Mouse (Mus musculus): ENCODE measurements at regions not wholly inside any gene's neighbourhood (a gene's known extent, or its start where the extent isn't known, plus 50 kb on each side); places are given as distances from the start of the nearest gene placed in this dataset.

GRCm38 (mm10) chr16:5829071-5829470 lies 56.1 kb upstream of the Rbfox1 start:
- no peak for DNase-seq

DNA sequence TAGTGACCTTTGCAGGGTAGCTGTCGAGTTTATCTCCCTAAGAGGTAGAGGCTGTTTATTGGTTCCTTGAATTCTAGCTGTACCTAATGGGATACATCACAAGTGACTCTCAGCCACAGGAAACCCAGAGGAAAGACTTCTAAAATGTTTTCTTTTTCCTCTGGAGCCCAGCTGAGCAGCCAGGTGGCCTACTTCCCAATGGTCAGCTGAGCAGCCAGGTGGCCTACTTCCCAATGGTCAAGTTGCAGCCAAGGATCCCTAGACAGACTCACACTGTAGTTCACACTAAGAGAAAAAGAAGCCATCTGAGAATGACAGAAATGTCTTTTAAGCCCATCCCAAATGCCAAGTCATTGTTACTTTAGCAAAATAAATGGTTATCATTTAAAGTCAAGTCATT lies 61.8 kb upstream of the Rbfox1 start:
- no peak for DNase-seq

- no peak for DNase-seq
These were observed 68.0 kb upstream of the Rbfox1 start for GRCm38 (mm10) chr16:5817166-5817565.

DNA sequence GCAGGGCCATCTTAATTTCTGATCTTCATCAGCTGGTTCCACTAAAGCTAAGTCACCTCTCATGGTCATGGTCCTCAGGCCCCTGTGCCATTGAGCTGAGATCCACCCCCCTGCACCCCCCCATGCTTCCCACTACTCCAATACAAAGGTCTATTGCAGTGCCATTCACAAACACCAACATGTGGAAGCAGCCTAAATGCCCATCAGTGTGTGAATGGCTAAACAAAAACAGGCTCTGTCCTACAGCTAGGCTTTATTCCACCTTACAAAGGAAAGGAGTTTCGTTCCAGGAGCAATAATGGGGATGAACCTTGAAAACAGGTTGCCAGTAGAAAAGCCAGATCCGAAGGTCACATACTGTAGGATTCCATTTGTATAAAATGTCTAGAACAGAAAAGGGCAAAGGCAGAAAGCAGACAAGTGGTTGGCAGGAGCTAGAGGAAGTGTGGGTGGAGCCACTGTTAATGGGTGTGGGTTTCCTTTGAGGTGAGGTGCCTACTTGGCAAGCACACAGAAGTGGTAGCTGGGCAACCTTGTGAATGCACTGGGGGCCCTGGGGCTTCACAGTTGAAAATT lies 72.8 kb upstream of the Rbfox1 start:
- no peak for DNase-seq

- no peak for DNase-seq
These were observed 73.5 kb upstream of the Rbfox1 start for GRCm38 (mm10) chr16:5811654-5811992.

GRCm38 (mm10) chr16:5810986-5811653 lies 74.0 kb upstream of the Rbfox1 start:
- no peak for DNase-seq

DNA sequence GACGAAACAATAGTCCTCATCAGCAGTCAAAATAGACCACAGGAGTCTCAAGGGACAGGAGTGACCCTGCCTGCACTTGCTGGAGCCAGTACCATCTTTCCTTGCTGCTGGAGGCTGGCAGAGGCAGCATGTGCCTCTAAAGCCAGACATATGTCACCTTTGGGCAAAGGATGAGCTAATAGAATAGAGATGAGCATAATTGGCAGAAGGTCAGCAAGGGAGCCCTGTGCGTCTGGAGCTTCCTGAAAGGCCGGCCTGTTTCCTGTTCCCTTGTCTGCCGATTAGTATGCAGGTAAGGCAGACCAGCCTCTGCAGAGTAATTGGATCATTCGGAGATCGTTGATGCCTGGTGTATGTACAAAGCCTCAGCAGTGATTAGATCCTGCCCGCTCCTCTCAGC lies 87.0 kb upstream of the Rbfox1 start:
- no peak for DNase-seq

GRCm38 (mm10) chr16:5792216-5792615 lies 92.9 kb upstream of the Rbfox1 start:
- no peak for DNase-seq

GRCm38 (mm10) chr16:5790161-5790560 lies 95.0 kb upstream of the Rbfox1 start:
- DNase-seq = no peak

DNA sequence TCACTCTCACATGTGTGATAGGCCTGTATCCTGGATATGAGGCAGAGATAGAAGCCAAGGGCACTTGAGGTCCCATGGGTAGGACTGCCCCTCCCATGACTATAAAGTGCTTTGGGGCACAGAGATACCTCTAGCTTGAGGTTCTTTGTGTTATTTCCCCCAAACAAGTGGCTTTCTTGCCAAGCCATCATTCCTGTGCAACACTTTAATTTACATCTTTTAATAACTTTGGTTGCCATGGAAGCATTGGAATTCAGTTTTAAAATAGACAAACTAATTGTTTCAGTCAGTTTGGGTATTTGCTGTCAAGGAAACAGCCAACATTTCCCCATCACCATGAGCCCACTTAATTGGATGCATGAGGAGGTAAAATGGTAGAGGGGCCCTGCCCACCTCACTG lies 97.9 kb upstream of the Rbfox1 start:
- no peak for DNase-seq

DNA sequence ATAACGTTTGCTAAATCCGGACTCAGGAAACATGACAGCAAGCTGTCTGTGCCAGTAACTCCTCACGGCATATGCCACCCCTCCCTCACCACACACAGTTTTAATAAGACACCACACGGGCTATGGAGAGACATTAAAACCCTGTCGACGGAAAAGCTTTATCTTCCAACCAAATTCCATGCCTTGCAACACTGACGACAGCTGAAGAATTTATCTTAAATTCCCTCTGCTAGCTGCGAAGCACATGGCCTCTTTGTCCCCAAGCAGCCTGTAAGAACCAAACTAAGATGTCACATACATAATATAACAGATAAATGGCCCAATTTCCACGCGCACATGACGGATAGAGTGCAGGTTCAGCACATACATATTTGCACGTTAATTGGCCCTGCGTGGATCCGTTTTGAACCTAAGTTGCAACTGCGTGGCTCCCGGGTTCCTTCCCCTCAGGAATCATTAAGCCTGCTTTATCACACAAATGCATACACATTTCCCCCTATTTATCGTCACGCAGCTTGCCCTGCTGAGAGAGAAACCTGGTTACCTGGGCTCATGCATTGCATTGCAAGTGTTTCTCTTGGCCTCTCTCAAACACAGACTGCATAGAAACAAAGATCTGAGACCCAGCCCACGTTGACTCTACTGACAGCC lies 118.3 kb upstream of the Rbfox1 start:
- DNase-seq = no peak

- peak; percentile 45 for DNase-seq
These were observed 120.0 kb upstream of the Rbfox1 start for GRCm38 (mm10) chr16:5765143-5765542.

DNA sequence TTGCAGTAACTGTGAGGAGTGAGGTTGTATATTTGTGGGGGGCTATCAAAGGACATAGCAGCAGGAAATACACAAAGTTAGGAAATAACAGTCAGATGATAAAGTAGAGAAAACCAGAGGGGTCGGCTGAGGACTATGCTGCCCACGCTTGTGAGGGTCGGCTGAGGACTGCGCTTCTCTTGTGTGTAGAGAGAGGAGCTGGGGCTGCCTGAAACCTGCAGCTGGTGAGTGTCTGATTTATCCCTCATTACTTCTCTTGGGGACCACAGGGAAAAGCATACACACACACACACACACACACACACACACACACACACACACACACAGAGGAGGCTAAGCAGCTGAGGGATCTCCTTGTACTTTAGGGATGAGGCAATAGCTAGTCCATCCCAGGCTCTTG lies 124.3 kb upstream of the Rbfox1 start:
- DNase-seq = no peak

DNA sequence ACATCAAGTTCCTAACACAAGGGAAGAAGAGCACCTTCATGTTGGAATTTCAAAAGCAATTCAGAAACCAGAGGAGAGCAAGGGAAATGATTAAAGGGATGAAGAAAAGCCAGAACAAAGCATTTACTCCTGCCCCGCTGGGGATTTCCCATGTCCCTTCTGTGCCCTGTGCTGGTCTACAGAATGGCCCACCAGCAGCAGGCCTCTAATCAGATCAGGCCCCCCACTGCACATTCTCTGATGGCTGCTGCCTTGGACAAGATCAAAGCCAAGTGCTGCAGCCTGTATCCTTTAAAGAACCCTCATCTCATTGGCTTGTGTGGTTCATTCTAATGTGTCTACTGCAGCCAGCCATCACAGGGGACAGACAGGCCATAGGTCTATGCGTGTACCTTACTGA lies 126.1 kb upstream of the Rbfox1 start:
- no peak for DNase-seq

- DNase-seq = no peak
These were observed 142.2 kb upstream of the Rbfox1 start for GRCm38 (mm10) chr16:5742716-5743507.

DNA sequence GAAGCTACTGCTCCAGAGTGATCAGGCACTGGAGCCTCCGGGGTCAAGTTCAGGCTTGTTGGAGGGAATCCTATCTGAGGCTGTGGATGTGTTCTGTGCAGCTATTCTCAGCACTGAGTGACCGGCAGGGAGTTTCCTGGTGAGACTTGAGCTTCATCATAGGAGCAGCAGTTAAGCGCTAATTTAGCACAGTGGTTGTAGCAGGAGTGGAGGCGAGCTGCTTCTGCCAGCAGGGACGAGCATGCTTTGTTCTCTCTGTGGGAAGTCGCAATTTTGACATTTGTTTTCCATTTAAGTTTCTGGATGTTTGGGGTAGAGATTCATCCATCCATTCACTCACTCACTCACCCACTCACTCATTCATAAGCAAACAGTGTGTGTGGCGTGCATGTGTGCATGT lies 144.4 kb upstream of the Rbfox1 start:
- no peak for DNase-seq

DNA sequence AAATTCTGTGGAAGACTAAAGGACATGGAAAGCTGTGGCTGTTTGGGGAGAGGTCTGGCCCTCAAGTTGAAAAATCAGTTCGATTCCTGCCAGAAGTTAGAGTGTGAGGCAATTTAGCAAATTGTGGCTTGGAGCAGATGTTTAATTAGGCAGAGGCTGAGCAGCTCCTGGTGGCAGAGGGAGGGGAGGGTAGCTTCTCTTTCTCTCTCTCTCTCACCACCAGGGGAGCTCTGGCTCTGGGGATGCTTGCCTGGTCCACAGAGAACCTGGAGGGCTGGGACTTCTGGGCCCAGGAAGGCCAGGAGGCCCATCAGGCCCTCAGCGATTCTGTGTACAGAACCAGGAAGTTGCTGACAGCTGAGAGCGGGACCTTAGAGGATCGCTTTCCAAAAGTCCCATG lies 151.5 kb upstream of the Rbfox1 start:
- no peak for DNase-seq

- DNase-seq = no peak
These were observed 162.6 kb upstream of the Rbfox1 start for GRCm38 (mm10) chr16:5722506-5722905.

GRCm38 (mm10) chr16:5713476-5713875 lies 171.7 kb upstream of the Rbfox1 start:
- no peak for DNase-seq

GRCm38 (mm10) chr16:5709831-5710230 lies 175.3 kb upstream of the Rbfox1 start:
- DNase-seq = no peak

- peak; percentile 29 for DNase-seq
These were observed 184.4 kb upstream of the Rbfox1 start for GRCm38 (mm10) chr16:5700731-5701255.

GRCm38 (mm10) chr16:5688322-5688721 lies 196.8 kb upstream of the Rbfox1 start:
- no peak for DNase-seq

DNA sequence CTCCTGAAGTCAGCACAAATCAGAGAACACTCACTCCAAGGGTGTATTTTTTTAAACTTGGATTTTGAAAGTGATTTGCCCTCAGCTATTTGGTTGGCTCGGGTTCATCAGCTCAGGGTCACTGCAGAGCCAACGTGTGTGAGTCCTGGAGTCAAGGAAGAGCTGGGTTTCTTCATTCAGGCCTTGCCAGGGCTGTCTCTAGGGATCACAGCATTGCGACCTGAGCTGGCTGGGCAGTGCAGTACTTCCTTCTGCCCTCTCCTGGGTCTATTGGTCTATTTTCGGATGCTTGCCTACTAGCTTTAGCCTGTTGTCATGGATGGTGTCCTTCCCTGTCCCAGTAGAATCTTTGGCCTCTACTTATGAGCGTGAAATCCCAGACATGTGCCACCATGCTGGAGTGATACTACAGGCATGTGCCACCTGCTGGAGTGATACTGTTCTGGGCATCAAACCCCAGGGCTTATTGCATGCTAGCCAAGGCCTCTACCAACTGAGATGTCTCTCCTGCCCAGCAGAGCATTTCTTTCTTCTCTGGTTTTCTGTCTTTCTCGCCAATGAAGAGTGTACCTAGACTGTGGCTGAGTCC lies 211.7 kb upstream of the Rbfox1 start:
- DNase-seq = no peak
